Mouse (Mus musculus): ENCODE data around the gene Psma1. TPM values are rescaled to one million over a fixed set of nuclear protein-coding genes. Genes with fewer than 3 reads are reported as not detected.

Psma1 gene
- polyA plus RNA-seq, 1 experiment from 2014 or later: 380 TPM

- H3K9me3 ChIP-seq: no peaks in the 10 kb centered on the region
- H3K4me3 ChIP-seq: no peak overlapping the region
- H3K9ac ChIP-seq: no peak overlapping the region
- H3K27me3 ChIP-seq: no peaks in the 10 kb centered on the region
- no peak overlapping the region for H3K4me2 ChIP-seq
- H3K36me3 ChIP-seq: peaks cover 45% of the 10 kb centered on the region
- WGBS: 86% methylated on average over 3 of the region's 3 CpGs
- H3K4me1 ChIP-seq (replicated peaks): peaks cover 4% of the 10 kb centered on the region
- ATAC-seq (ENCODE audit: low FRiP score): no peak
- H3K27ac ChIP-seq: no peak overlapping the region
Observed at GRCm38 (mm10) chr7:114251684-114252083, 24.2 kb downstream of the Psma1 start.

DNA sequence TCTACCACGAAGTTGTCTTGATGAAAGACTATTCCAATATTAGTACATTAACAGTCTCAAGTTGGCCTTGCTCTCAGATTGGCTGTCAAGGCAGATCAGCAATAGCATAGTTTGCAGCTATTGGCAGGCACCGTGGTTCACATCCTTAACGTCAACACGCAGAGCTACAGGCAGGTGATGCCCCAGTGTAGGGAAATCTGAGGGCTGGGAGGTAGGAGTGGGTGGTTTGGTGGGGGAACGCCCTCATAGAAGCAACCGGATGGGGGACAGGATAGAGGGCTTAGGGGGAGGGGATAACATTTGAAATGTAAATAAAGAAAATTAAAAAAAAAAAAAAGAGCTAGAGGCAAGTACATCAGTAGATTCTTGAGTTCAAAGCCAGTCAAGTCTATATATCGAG, 41.9 kb downstream of the Psma1 start:
- no peak for ATAC-seq (ENCODE audit: low FRiP score)
- WGBS: 88% methylated on average over 7 of the region's 7 CpGs
- H3K36me3 ChIP-seq: peaks cover 71% of the 10 kb centered on the region

GRCm38 (mm10) chr7:114232982-114233381, 42.9 kb downstream of the Psma1 start:
- Histone ChIP-seq H3K4me3 (no peak overlapping the region), H3K36me3 (peaks cover 72% of the 10 kb centered on the region), H3K27ac (no peak overlapping the region), H3K4me1 (replicated peaks) (no peaks in the 10 kb centered on the region), H3K9ac (no peak overlapping the region), H3K27me3 (no peaks in the 10 kb centered on the region), H3K9me3 (no peaks in the 10 kb centered on the region), H3K4me2 (no peak overlapping the region)
- 95% methylated on average over 7 of the region's 7 CpGs for WGBS
- ATAC-seq (ENCODE audit: low FRiP score): no peak

More for the DNA sequence above, 41.9 kb downstream of the Psma1 start:
- H3K4me3 ChIP-seq: no peak overlapping the region
- H3K4me2 ChIP-seq: no peak overlapping the region
- no peaks in the 10 kb centered on the region for H3K9me3 ChIP-seq
- no peaks in the 10 kb centered on the region for H3K27me3 ChIP-seq
- H3K9ac ChIP-seq: no peak overlapping the region
- H3K27ac ChIP-seq: no peak overlapping the region
- no peaks in the 10 kb centered on the region for H3K4me1 ChIP-seq (replicated peaks)

DNA sequence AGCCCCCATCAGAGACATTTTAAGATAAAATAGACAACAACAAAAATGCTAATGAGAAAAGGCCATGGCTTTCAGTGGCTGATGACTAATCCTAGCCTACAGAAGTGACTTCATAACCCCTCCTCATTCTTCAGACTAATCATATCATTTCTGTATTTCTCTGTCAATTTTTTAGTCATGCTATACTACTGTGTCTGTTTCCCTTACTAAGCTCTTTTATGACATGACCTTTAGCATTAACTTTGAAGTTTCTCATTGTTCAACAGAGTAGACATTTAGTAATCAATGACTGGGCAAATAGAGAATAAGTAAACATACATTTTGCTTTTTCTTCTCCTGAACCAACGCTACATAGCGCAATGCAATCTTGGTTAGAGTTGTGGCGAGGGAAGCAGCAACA, 44.1 kb downstream of the Psma1 start:
- WGBS: 96% methylated on average over 3 of the region's 3 CpGs

DNA sequence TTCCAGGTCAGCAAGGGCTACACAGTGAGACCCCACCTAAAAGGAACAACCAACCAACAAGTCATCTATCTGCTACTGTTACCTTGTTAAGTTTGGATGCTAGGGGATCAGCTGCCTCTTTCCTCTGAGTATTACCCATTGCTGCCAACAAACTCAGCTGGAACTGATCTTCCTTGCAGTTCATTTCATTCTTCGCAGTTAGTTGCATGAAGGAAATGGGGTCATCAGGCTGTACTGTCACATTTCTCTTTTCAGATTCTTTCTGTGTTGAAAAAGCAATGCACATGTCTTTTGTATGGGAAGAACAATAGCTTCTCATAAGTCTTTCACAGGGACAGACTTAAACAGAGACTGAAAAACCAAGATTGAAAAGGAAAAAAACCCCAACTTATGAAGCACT, 49.4 kb downstream of the Psma1 start:
- WGBS: 88% methylated on average over 1 of the region's 1 CpGs
- no peaks in the 10 kb centered on the region for H3K9me3 ChIP-seq
- H3K4me1 ChIP-seq (replicated peaks): no peaks in the 10 kb centered on the region
- no peak for ATAC-seq (ENCODE audit: low FRiP score)
- no peak overlapping the region for H3K9ac ChIP-seq
- H3K4me2 ChIP-seq: no peak overlapping the region
- H3K27me3 ChIP-seq: no peaks in the 10 kb centered on the region
- no peak overlapping the region for H3K27ac ChIP-seq
- peaks cover 58% of the 10 kb centered on the region for H3K36me3 ChIP-seq
- H3K4me3 ChIP-seq: no peak overlapping the region

More for the DNA sequence above, 44.1 kb downstream of the Psma1 start:
- Histone ChIP-seq H3K9me3 (no peaks in the 10 kb centered on the region), H3K27ac (no peak overlapping the region), H3K4me1 (replicated peaks) (no peaks in the 10 kb centered on the region), H3K36me3 (peaks cover 68% of the 10 kb centered on the region), H3K27me3 (no peaks in the 10 kb centered on the region), H3K9ac (no peak overlapping the region), H3K4me3 (no peak overlapping the region), H3K4me2 (no peak overlapping the region)
- ATAC-seq (ENCODE audit: low FRiP score): no peak

GRCm38 (mm10) chr7:114220433-114220832, 55.5 kb downstream of the Psma1 start:
- WGBS: 92% methylated on average over 4 of the region's 4 CpGs
- Histone ChIP-seq H3K4me3 (no peak overlapping the region), H3K9me3 (no peaks in the 10 kb centered on the region), H3K9ac (no peak overlapping the region), H3K27me3 (no peaks in the 10 kb centered on the region), H3K27ac (no peak overlapping the region), H3K4me1 (replicated peaks) (no peaks in the 10 kb centered on the region), H3K4me2 (no peak overlapping the region), H3K36me3 (peaks cover 54% of the 10 kb centered on the region)
- ATAC-seq (ENCODE audit: low FRiP score): no peak

GRCm38 (mm10) chr7:114216908-114217307, 59.0 kb downstream of the Psma1 start:
- Histone ChIP-seq H3K27me3 (no peaks in the 10 kb centered on the region), H3K36me3 (peaks cover 59% of the 10 kb centered on the region)
- WGBS: 93% methylated on average over 2 of the region's 2 CpGs

More at GRCm38 (mm10) chr7:114216908-114217307, 59.0 kb downstream of the Psma1 start:
- Histone ChIP-seq H3K9ac (no peak overlapping the region), H3K9me3 (no peaks in the 10 kb centered on the region), H3K4me2 (no peak overlapping the region), H3K4me1 (replicated peaks) (no peaks in the 10 kb centered on the region), H3K27ac (no peak overlapping the region), H3K4me3 (no peak overlapping the region)
- no peak for ATAC-seq (ENCODE audit: low FRiP score)

Other genes with a start within 250 kb of the Psma1 start
- gene Rras2, start 158.3 kb downstream of the Psma1 start, polyA plus RNA-seq (2015; fragmentation: Nextera tagmentation; extraction: Ambion mirVana): 15.8 and 17.6 TPM in 2 replicates
- gene Copb1, start 21.4 kb downstream of the Psma1 start, polyA plus RNA-seq (2015; fragmentation: Nextera tagmentation; extraction: Ambion mirVana): 91.4 and 93.4 TPM in 2 replicates
- 4.1 and 4.4 TPM in 2 replicates for gene Pde3b, start 139.2 kb upstream of the Psma1 start, polyA plus RNA-seq (2015; fragmentation: Nextera tagmentation; extraction: Ambion mirVana)